Mouse (Mus musculus): Measurements from ENCODE around the gene Pde10a.

GRCm38 (mm10) chr17:8785908-8786307 is 260.7 kb downstream of the Pde10a start:
- no peak for TF ChIP-seq CTCF (IDR thresholded peaks at IDR 0.05; ENCODE audit: control insufficient read depth, insufficient read depth, insufficient replicate concordance, low read depth, low read length)
- TF ChIP-seq POLR2A (IDR thresholded peaks at IDR 0.05; ENCODE audit: control insufficient read depth, low read depth, low read length): no peak
